ENCODE assay signal across 15 mouse cellular contexts in the genomic region with DNA sequence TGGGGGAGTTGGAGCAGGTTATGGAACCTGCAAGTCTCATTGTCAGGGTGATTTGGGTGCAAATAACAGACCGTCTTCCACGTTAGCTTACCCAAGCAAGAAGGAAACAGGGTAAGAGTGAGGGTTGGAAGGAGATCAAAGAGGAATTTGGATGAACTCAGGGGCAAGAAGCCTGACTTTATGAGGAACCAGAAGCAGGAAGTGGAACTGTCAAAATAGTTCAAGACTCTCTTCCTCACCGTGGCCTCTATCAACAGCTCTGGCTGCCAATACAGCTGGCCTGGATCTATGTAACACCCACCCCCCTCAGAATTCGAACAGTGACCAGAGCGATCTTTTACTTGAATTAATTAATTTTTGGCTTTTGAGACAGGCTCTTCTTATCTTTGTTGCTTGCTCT. TPM values are rescaled to one million over a fixed set of nuclear protein-coding genes. Genes with fewer than 3 reads are reported as not detected.
DNase-seq lines count a peak whose midpoint lies in the region; ATAC-seq lines count a peak whose summit lies in the region.
"Had no signal": no experiment of that assay in that cellular context is flagged by ENCODE, and none has a peak within 500 bp of the region (broad histone marks: within the 10 kb centered on the region; RNA-seq: fewer than 3 reads in every experiment).

No protein-coding gene starts in this region.

- no peaks in the 10 kb centered on the region for H3K9me3 ChIP-seq in forebrain, embryonic 12.5 days
- no peaks in the 10 kb centered on the region for H3K9me3 ChIP-seq in neural tube, embryonic 15.5 days (replicated peaks)
- H3K9me3 ChIP-seq: embryonic facial prominence, embryonic 15.5 days; hindbrain, embryonic 15.5 days; limb, embryonic 15.5 days; midbrain, embryonic 12.5 days; stomach, embryonic 15.5 days had no signal

- H3K36me3 ChIP-seq in forebrain, embryonic 12.5 days (replicated peaks) = no peaks in the 10 kb centered on the region
- H3K36me3 ChIP-seq in neural tube, embryonic 15.5 days = no peaks in the 10 kb centered on the region
- H3K36me3 ChIP-seq: embryonic facial prominence, embryonic 15.5 days; hindbrain, embryonic 15.5 days; limb, embryonic 15.5 days; midbrain, embryonic 12.5 days; stomach, embryonic 15.5 days had no signal

- no peaks in the 10 kb centered on the region for H3K27me3 ChIP-seq in forebrain, embryonic 12.5 days
- no peaks in the 10 kb centered on the region for H3K27me3 ChIP-seq in neural tube, embryonic 15.5 days (replicated peaks)
- H3K27me3 ChIP-seq: embryonic facial prominence, embryonic 15.5 days; hindbrain, embryonic 15.5 days; limb, embryonic 15.5 days; midbrain, embryonic 12.5 days; stomach, embryonic 15.5 days had no signal

- WGBS in forebrain, embryonic 12.5 days = 78% methylated on average over 5 of the region's 5 CpGs
- 82% methylated on average over 5 of the region's 5 CpGs for WGBS in neural tube, embryonic 15.5 days

- H3K4me1 ChIP-seq in forebrain, embryonic 12.5 days = no peaks in the 10 kb centered on the region
- no peaks in the 10 kb centered on the region for H3K4me1 ChIP-seq in neural tube, embryonic 15.5 days
- H3K4me1 ChIP-seq: embryonic facial prominence, embryonic 15.5 days; hindbrain, embryonic 15.5 days; limb, embryonic 15.5 days; midbrain, embryonic 12.5 days; stomach, embryonic 15.5 days had no signal

- peak; percentile 30 for DNase-seq in kidney, adult 9 months
- no peak for DNase-seq in kidney, postnatal 36 days
- peak; percentile 32 to 33 for DNase-seq in spleen, postnatal 36 days (ENCODE audit: low spot score in 2 of 2)
- no peak for DNase-seq in spleen, adult 18-20 months
- peak; percentile 57 for DNase-seq in lung, postnatal 14 days
- no peak for DNase-seq in adrenal gland, adult 2 months
- DNase-seq: thymus, postnatal 25 days had no signal

- ATAC-seq in forebrain, embryonic 12.5 days (ENCODE audit: low FRiP score) = no peak
- ATAC-seq in neural tube, embryonic 15.5 days (ENCODE audit: low FRiP score) = no peak
- ATAC-seq: forebrain, embryonic 14.5 days had no signal

- no peak overlapping the region for H3K27ac ChIP-seq in forebrain, embryonic 12.5 days
- H3K27ac ChIP-seq in neural tube, embryonic 15.5 days (replicated peaks) = no peak overlapping the region
- H3K27ac ChIP-seq: embryonic facial prominence, embryonic 15.5 days; hindbrain, embryonic 15.5 days; limb, embryonic 15.5 days; midbrain, embryonic 12.5 days; stomach, embryonic 15.5 days had no signal

- no peak overlapping the region for H3K9ac ChIP-seq in forebrain, embryonic 12.5 days
- no peak overlapping the region for H3K9ac ChIP-seq in neural tube, embryonic 15.5 days (replicated peaks)
- H3K9ac ChIP-seq: embryonic facial prominence, embryonic 15.5 days; hindbrain, embryonic 15.5 days; limb, embryonic 15.5 days; midbrain, embryonic 12.5 days; stomach, embryonic 15.5 days had no signal

- no peak overlapping the region for H3K4me2 ChIP-seq in forebrain, embryonic 12.5 days
- no peak overlapping the region for H3K4me2 ChIP-seq in neural tube, embryonic 15.5 days
- H3K4me2 ChIP-seq: embryonic facial prominence, embryonic 15.5 days; hindbrain, embryonic 15.5 days; limb, embryonic 15.5 days; midbrain, embryonic 12.5 days; stomach, embryonic 15.5 days had no signal

- H3K4me3 ChIP-seq in forebrain, embryonic 12.5 days (replicated peaks) = no peak overlapping the region
- no peak overlapping the region for H3K4me3 ChIP-seq in neural tube, embryonic 15.5 days (replicated peaks)
- H3K4me3 ChIP-seq: embryonic facial prominence, embryonic 15.5 days; hindbrain, embryonic 15.5 days; limb, embryonic 15.5 days; midbrain, embryonic 12.5 days; stomach, embryonic 15.5 days had no signal

RNA-seq across cellular contexts. Expression of a gene that starts 33.0 kb away (rescaled TPM):
- 25.5 and 28.4 TPM in 2 replicates for polyA plus RNA-seq in forebrain, embryonic 12.5 days (2016; fragmentation: Nextera tagmentation; extraction: Ambion mirVana)
- total RNA-seq in adrenal gland, adult 2 months (2021) = 10 to 100 TPM; 26.0 to 43.2 TPM
- polyA plus RNA-seq in adrenal gland, adult 2 months (2012; rRNA removed) = 12.0 and 14.7 TPM in 2 replicates
- polyA plus RNA-seq in neural tube, embryonic 15.5 days (2015; fragmentation: Nextera tagmentation; extraction: Ambion mirVana) = 11.1 and 16.2 TPM in 2 replicates

RNA-seq across cellular contexts. Expression of a gene that starts 41.9 kb away (rescaled TPM):
- 0.40 and 0.45 TPM in 2 replicates for polyA plus RNA-seq in forebrain, embryonic 12.5 days (2016; fragmentation: Nextera tagmentation; extraction: Ambion mirVana)
- total RNA-seq in adrenal gland, adult 2 months (2021) = 1 to 10 TPM in 1 of 2 experiments, under 1 TPM in 1; 0.98 to 3.2 TPM
- 1.6 and 2.2 TPM in 2 replicates for polyA plus RNA-seq in adrenal gland, adult 2 months (2012; rRNA removed)
- polyA plus RNA-seq in neural tube, embryonic 15.5 days (2015; fragmentation: Nextera tagmentation; extraction: Ambion mirVana) = 0.65 and 1.2 TPM in 2 replicates

Comparison
In these comparisons a context has a peak if more than half of its experiments do, and no peak if none do; other contexts are left out.
1. DNase-seq: peak in kidney, adult 9 months (single experiment), spleen, postnatal 36 days (2 of 2) and lung, postnatal 14 days (single experiment); none in kidney, postnatal 36 days (0 of 2), spleen, adult 18-20 months (0 of 2) and adrenal gland, adult 2 months (single experiment).